Mouse (Mus musculus): ENCODE measurements around the gene Hs6st1.

Hs6st1 gene

GRCm38 (mm10) chr1:36129881-36130280 lies 61.7 kb downstream of the Hs6st1 start:
- DNase-seq (ENCODE audit: low read depth), result no peak

GRCm38 (mm10) chr1:36130307-36131035 lies 62.3 kb downstream of the Hs6st1 start:
- peak; percentile 76 for DNase-seq (ENCODE audit: low read depth)

GRCm38 (mm10) chr1:36131154-36131553 lies 63.0 kb downstream of the Hs6st1 start:
- DNase-seq (ENCODE audit: low read depth), result no peak

GRCm38 (mm10) chr1:36131766-36132165 lies 63.6 kb downstream of the Hs6st1 start:
- DNase-seq (ENCODE audit: low read depth), result no peak

GRCm38 (mm10) chr1:36132211-36132610 lies 64.0 kb downstream of the Hs6st1 start:
- DNase-seq (ENCODE audit: low read depth), result no peak

GRCm38 (mm10) chr1:36133041-36133440 lies 64.8 kb downstream of the Hs6st1 start:
- DNase-seq (ENCODE audit: low read depth), result no peak

GRCm38 (mm10) chr1:36133647-36134046 lies 65.4 kb downstream of the Hs6st1 start:
- no peak for DNase-seq (ENCODE audit: low read depth)

GRCm38 (mm10) chr1:36134584-36134983 lies 66.4 kb downstream of the Hs6st1 start:
- DNase-seq (ENCODE audit: low read depth), result peak; percentile 86

- DNase-seq (ENCODE audit: low read depth), result no peak
These were observed 72.1 kb downstream of the Hs6st1 start for GRCm38 (mm10) chr1:36140311-36140710.

GRCm38 (mm10) chr1:36145050-36145449 lies 76.8 kb downstream of the Hs6st1 start:
- peak; percentile 78 for DNase-seq (ENCODE audit: low read depth)

GRCm38 (mm10) chr1:36148809-36149208 lies 80.6 kb downstream of the Hs6st1 start:
- no peak for DNase-seq (ENCODE audit: low read depth)

- DNase-seq (ENCODE audit: low read depth), result peak; percentile 62
These were observed 81.2 kb downstream of the Hs6st1 start for GRCm38 (mm10) chr1:36149411-36149810.

All from NIH3T3 (cell line).